Mouse (Mus musculus): ENCODE measurements around the gene Taf9b. TPM values are rescaled to one million over a fixed set of nuclear protein-coding genes. Genes with fewer than 3 reads are reported as not detected.

Taf9b gene
- total RNA-seq, 2 experiments from 2014 or later, result 30.0 to 31.4 TPM

Other genes starting within 250 kb of the Taf9b start
- 10 to 100 TPM; 14.5 to 21.5 TPM for gene Magt1, start 209.3 kb downstream of the Taf9b start, total RNA-seq (2021)
- 100 to 1,000 TPM; 304 to 332 TPM for gene Cox7b, start 205.5 kb downstream of the Taf9b start, total RNA-seq (2021)
- gene Atp7a, start 193.9 kb downstream of the Taf9b start, total RNA-seq (2021), result 10 to 100 TPM in 1 of 2 experiments, 1 to 10 TPM in 1; 9.8 to 10.5 TPM
- 1 to 10 TPM; 1.3 to 1.4 TPM for gene Tlr13, start 78.0 kb downstream of the Taf9b start, total RNA-seq (2021)
- gene Pgk1, start 34.1 kb downstream of the Taf9b start, total RNA-seq (2021), result 100 to 1,000 TPM; 310 to 357 TPM
- not detected for gene Fnd3c2, start 34.2 kb upstream of the Taf9b start, total RNA-seq (2021)